Mouse (Mus musculus): Measurements from ENCODE around the gene Arglu1.

Arglu1 gene

DNA sequence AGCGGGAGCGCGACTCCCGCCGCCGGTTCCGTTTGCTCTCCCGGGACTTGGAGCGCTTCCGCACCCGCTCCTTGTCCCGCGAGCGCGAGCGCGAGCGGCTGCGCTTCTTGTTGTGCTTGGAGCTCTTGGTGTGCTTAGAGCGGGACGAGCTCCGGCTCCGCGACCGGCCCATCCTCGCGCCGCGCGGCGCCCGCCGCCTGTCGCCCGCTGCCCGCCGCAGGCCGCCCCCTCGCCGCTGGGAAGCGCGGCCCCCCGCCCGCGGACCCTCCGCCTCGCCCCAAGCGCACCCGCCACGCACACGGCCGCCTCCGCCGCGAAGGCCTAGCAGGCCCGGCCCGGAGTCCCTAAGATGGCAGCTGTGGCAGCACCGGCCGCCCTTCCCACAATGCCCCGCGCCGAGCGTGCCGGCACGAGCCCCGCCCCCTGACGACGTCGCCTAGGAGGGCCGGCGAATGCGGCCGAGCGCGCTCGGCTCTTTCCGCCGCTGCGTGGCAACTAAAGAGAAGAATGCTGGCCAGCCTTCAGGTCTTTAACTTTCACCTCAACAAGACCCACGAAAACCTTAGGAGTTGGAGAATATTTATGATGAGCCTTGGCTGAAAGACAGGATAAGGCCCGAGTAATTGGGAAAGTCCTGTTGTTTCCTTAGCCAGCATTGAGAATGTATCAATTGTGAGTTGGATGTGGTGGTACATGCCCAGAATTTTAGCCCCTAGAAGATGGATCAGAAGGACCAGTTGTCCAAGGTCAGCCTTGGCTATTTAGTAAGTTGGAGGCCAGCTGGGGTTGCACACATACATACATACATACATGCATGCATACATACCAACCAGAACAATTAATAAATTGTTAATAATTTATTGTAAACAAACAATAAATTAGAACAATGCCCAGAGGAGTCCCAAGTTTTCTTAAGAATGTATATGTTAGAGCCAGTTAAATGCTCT lies at the start of gene Arglu1:
Arglu1 (minus strand) TSS at position 376 of the 947 bp plus-strand sequence.
- DNase-seq (ENCODE audit: low spot score): peak; percentile 94

DNA sequence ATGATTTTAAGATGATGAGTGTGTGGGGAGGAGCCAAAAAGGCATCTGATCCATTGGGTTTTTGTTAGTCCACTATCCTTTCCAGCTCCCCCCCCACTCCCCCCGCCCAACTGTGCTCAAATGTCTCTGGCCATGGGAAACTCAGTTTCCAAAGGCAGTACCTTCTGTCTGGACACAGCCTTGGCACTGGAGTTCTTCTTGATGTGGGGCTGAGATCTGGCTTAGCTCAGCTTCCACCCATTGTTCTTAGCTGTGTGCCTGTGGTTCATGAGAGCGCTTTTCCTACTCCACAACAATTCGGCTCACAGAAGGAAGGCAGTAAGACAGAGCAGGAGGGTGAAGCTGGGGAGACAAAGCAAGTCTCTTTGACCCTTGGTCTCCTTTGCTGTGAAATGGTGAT lies 47.0 kb upstream of the Arglu1 start:
- DNase-seq (ENCODE audit: low spot score): no peak

DNA sequence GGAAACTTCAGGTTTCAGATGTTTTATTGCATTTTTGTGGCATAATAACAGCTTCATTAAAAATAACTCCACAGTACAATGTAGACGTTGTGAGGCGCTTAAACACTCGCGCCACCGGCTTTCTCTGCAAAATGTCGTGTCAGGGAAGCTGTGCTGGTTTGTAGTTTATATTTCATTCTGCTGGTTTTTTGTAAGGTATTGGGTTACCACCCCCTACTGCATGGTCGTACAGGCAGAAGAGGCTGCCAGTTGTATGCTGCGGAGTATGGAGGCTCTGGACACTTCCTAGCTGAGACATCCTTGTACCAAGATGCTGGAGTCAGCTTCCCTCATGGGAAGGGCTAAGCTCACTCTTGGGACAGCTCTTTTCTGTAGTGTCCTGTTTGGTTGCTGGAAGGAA lies 46.5 kb upstream of the Arglu1 start:
- no peak for DNase-seq (ENCODE audit: low spot score)

DNA sequence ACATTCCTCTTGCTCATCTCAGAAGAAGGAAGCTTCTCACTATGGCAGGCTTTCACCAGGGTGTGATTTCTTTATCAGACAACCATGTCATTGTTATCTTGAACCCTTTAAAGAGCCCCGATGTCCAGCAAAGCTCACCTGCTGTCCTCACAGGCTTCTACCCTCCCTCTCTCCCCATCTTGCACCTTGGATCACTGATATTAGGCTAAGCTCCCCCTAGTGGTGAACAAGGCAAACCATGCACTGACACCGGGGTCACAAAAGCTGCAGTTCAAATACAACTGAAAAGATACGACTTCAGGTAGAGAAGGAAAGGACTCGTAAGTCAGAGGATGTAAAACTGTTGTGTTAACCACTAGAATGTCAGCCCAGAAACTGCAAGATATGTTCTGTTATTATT lies 43.5 kb upstream of the Arglu1 start:
- DNase-seq (ENCODE audit: low spot score): peak; percentile 45

DNA sequence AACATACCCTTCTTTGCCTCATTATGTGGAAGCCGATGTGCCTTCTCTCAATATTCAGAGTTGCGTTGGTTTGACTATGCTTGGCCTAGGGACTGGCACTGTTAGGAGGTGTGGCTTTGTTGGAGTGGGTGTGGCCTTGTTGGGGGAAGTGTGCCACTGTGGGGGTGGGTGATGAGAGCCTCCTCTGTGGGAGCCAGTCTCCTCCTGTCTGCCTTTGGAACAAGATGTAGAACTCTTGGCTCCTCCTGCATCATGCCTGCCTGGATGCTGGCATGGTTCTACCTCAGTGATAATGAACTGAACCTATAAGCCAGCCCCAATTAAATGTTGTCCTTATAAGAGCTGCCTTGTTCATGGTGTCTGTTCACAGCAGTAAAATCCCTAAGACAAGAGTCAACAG lies 38.3 kb upstream of the Arglu1 start:
- DNase-seq (ENCODE audit: low spot score): no peak

DNA sequence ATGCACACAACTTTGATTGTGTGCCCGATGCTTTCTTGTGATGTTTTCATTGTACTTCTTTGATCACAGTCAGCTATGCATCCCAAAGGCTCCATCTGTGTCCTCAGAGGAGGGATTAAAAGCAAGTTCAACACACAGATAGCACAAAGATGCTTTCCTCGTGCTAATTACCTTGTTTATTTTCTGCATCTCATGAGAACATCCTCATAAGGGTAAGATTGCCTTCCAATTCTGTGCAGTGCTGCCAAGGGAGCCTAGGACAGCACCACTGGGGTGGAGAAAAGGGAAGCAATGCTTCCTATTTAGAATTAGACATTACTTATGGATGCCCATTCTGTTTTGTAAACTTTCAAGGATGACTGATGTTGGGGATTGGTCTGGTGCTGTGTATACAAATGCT lies 36.2 kb upstream of the Arglu1 start:
- DNase-seq (ENCODE audit: low spot score): no peak

DNA sequence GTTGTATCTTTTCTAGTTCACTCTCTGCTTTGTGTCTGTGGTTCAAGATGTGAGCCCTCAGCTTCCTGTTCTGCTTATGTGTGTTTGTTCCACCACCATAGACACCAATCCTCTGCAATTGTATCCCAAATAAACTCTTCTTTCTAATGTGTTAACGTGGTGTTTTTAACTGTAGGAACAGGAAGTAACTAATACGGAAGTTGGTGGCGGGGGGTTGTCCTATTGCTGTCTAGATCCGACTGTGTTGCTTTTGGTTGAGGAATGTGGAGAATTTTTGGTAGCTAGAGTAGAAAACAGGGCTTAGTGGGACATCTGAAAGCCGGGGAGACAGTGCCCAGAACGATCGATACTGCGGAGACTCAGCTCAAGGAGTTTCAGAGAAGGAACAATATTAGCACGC lies 14.5 kb upstream of the Arglu1 start:
- no peak for DNase-seq (ENCODE audit: low spot score)

DNA sequence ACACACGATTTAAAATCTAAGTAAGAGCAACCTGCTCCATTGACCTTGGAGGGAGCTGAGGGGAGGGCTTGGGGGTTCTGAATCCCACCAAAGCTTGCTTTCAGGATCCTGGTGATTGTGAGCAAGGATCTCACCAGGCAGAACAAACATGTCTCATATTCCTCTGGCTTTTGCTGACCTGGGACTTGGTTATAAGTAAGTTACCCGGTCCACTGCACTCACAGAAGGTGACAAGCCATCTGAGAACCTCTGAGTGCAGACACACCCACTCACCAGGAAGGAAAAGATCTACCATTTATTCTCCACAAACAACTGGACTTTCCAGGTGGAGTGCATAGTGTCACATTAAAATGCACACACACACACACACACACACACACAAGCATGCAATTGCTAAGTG lies 13.3 kb upstream of the Arglu1 start:
- DNase-seq (ENCODE audit: low spot score): no peak

DNA sequence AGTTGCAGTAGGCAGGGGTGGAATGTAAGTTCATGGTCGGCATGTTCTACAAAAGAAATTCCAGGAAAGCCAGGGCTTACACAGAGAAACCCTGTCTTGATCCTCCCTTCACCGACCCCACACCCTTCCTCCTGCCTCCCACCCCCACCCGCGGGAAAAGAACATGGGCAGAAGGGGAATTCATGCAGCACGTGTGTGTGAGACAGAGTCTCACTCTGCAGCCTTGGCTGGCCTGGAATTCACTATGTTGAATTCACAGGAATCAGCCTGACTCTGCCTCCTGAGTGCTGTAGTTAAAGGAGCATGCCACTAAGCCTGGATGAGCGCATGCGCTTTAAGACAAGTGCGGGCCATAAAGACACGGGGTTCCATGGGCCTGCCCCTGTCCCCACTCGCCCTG lies 10.5 kb upstream of the Arglu1 start:
- no peak for DNase-seq (ENCODE audit: low spot score)

DNA sequence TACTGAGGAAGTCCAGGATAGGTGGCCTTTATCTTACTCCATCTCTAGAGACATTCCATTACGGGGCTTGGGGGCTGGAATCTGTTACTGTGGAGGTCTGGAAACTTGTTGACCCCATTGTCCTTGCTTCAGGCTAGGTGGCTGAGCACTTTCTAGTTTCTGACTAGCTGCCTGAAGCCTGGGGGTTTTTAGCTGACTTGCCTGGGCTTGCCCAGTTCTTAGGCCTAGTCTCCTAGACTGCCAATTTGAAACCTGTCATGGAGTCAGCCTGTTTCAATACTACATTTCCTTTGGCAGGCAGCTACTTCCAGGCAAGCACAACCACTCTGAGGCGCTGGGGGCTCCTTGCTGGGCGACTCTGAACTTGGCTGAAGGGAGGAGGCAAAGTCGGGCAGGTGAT lies 9.9 kb upstream of the Arglu1 start:
- DNase-seq (ENCODE audit: low spot score): no peak

DNA sequence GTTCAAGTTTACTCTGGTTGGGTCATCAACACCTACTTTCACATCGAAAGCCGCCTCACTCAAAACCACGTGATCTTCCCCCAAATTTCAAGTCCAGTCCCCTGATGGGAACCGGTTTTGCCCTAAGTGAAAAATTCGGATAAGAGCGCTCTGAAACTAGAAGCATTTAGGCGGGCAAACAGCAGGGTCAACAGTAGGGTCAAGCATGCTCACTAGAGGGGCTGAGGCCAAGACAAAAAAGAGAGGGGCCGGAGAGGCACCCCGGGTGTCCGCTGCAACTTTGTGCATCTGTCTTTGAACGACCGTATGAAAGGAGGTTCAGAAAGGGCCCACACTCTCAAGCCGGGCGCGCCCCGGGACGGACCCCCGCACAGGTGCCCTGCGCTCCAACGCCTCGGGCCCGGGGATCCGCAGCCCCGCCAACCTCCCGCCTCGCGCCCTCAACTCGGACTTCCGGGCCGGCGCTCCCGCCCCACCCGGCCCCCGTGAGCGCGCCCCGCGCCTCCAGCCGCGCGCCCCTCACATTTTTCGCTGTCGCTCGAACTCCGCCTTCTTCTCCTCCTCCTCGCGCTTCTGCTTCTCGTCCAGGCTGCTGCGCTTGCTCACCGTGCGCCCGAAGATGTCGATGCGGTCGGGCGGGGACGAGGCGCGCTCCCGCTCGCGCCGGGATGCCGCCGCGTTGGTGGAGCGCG lies 721 bp downstream of the Arglu1 start:
- peak; percentile 50 for DNase-seq (ENCODE audit: low spot score)

DNA sequence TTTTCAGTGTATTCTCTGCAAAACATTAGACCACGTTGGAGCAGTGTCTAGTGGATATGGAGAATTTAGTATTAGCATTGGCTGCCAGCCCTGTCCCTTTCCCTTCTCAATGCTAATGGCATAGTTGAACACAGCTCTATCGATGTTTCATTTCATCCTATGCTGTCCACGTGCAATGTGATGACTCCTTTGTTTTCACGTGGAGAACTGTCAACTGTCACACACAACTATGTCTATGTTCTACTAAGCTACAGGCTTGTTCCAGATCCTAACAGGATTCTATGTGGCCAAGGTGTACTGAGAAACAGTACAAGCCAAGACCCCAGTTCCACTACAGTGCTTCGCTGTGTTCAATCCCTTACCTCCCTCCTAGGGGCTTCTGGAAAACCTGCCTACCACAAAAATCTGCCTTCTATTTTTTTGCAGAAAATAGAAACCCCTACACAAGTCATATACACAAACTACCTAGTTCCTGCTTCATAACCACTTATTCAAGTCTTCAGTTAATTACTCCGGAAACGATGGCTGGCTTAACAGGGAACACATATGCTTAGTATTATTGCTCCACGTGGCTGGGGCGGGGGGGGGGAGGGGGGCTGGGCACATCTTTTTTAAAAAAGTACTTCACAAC lies 1.4 kb downstream of the Arglu1 start:
- DNase-seq (ENCODE audit: low spot score): no peak

DNA sequence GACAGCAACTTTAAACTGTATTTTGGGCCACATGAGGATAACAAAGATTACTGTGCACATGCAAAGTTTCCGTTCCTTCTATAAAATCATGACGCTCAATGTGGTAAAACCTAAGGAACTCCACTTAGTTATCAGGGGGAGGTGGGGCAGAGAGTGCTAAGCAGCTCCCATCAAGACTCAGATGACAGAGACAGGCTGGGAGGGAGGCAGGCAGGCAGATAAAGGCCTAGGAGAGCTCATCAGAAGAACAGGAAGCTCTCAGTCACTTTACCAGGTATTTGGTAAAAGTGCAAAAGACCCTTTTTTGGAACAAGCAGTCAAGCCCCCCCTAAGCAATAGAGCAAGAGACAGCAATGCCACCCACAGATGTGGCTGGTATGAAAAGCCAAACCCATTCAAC lies 4.8 kb downstream of the Arglu1 start:
- no peak for DNase-seq (ENCODE audit: low spot score)

DNA sequence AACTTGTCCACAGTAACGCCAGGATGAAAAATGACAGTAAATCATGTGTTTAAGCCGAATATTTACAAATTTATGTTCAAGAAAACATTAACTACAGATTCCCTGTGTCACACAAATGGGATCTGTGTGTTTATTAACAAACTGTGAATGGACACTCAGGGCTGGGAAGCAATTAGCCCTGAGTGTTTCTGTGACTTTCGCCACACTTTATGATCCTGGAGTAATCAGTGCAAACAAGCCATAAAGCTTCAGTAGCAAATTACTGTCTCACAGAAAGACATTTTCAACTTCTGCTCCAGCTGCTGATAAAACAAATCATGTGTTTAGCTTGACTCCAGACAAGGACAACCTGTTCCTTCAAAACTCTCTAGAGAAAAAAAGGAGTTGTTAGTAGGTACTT lies 7.6 kb downstream of the Arglu1 start:
- DNase-seq (ENCODE audit: low spot score): no peak

DNA sequence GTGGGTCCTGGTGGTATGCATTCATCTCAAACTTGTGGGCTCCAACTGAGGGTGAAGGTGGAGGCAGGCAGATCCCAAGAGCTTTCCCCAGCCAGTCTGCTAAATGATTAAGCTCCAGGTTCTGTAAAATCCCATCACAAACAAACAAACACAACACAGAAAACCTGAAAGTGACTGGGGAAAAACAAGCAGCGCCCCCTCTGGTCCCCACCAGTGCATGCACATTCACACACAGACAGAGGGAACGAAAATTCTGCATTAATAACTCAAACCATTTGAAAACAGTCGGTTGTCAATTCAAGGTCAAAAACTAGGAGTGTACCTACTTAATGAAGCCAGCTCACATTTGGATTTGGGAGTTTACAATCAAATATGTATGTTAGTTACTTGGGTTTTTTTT lies 12.1 kb downstream of the Arglu1 start:
- no peak for DNase-seq (ENCODE audit: low spot score)

DNA sequence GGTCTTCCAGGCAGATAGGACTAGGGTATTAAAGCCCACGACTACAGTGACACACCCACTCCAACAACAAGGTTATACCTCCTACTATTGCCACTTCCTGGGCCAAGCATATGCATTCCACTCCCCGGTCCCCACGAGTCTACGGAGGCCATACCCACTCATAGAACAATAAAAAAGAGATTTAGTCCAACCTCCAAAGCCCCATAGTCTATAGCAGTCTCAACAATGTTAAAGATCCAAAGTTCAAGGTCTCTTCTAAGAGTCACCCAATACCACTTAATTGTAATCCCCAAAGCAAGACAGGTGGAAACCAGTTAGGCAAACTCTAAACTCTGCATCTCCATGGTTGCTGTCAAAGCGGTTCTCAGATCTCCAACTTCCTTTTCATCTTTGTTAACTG lies 15.5 kb downstream of the Arglu1 start:
- no peak for DNase-seq (ENCODE audit: low spot score)

DNA sequence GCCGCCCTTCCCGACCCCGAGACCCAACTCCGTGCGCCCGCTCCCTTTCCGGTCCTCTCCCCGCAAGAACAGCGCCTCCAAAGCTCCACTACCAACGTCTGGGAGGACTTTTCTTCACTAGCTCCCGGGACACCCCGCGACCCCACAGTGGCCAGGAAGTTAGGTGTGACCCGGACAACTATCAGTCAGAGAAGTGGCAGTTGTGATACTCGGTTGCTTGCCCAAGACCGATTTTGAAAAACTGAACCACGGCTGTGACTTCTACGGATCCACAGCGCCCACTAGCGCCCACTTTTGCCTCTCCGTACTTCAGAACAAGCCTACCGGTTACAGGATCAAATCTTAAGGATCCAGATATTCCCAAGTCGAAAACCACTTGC lies 28.6 kb downstream of the Arglu1 start:
- DNase-seq (ENCODE audit: low spot score): peak; percentile 97

DNA sequence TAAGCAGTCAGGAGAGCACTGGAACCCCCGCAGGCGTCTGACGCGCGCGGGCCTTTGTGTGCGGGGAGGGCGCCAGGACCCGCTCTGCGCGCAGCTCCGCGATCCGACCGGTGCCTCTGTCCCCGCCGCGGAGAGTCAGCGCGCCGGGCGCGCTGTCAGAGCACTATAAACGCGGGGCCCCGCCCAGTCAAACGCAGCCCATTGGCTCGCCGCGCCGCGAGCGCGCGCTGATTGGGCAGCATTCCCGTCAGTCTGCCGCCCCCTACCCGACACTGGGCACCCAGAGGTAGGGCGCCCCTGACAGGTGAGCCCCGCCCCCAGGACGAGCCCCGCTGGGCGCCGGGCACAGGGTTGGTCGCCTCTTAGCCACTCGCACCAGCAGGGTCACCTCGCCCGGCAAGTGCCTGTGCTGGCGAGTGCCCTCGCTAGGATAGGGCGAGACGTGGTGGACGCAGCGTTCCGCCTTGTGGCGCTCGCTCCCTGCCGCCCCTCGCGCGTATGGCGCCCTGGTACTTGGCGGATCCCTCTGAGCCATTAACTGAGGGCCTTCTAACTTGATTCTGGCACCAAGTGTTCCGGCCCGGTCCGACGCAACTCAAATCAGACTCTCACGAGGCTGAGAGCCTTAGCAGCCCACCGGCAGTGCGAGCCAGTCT lies 29.1 kb downstream of the Arglu1 start, which contains the start of gene Efnb2:
Efnb2 (minus strand) TSS at position 140 of the 656 bp plus-strand sequence.
- peak; percentile 91 for DNase-seq (ENCODE audit: low spot score)

DNA sequence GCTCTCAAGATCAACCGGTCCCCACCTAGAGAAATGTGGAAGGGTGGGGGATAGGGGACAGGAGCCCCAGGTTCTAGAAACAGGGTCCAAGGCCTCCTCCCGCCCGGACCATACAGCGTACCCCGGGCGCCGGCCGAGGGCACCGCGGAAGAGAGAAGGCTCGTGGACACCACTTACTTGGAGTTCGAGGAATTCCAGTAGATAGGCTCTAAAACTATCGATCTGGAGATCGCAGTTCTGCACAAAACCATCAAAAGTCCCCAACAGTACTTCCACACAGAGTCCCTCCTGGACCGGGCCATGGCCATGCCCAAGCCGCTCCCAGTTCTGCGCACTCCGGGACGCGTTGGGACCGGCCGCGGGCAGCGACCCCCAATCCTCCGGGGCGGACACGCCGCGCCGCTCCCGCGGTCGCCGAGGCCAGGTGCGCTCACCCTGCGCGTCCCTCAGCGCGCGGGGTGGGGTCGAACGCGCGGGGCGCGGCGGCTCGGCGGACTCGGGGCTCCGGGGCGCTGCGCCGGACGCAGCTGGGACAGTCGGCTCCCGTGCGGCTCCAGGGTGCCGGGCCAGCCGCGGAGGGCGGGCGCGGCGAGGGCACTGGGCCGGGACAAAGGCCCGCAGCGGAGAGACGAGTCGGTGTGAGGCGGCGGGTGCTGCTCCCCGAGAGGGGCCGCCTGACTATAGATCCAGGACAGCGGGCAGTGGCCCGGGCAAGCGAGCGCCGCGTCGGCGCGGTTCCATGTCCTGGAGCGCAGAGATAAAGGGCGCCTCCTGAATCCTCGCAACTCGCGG lies 29.8 kb downstream of the Arglu1 start:
- DNase-seq (ENCODE audit: low spot score): peak; percentile 42

DNA sequence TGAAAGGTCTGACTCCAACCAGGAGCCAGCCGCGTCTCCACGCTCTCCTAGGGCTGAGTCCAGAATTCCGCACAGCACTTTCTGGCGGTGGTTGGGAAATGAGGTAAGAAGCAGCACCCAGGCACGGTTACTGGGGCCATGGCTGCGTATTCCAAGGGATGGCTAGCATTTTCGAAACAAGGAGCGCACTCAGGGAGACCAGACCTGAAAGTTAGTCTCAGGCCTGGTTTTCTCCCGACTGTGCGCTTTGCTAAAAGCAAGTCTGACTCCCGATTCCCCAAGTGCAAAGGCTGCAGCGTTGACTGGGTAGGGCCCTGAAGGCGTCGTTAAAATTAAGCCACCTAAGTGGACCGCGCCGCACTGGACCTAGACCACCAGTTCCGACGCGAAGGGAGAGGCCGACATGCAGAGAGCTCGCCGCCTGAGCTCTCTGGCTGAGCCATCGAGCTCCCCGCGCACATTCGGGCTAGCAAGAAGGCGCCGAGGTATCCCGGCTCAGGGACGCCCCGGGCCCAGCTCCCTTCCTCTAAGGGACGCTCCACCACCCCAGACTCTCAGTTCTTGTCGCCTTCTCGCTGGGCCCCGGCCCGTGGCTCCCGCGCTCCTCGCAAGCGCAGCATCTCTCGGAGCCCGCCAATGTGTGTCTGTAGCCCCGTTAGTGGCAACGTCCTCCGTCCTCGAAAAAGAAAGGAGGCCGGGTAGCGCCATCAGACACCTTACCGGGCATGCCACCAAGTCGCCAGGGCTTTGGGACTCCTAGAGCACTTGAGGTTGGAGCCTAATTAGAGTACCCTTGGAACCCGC lies 30.6 kb downstream of the Arglu1 start:
- DNase-seq (ENCODE audit: low spot score): peak; percentile 63

Data from adipocyte (in vitro differentiated cells).